Mouse (Mus musculus) kidney, adult 10 weeks (tissue): ENCODE measurements around the gene Tyms. TPM values are rescaled to one million over a fixed set of nuclear protein-coding genes. Genes with fewer than 3 reads are reported as not detected.

Experiments used
- polyA plus RNA-seq: library from polyadenylated mRNA; stranded (reverse); fragments of 350-450 nt; fragmentation: Illumina TruSeq; extraction: RNeasy Lipid Tissue Mini Kit (QIAGEN cat#74804); gene quantifications from one replicate; pipeline ENCODE4 v1.2.3, GENCODE M21; 2014; ENCODE audit warnings: low read depth, low replicate concordance

Tyms gene
- 34.7 TPM for polyA plus RNA-seq

GRCm38 (mm10) chr5:30072825-30073821 lies at the start of gene Tyms:
Tyms (minus strand) TSS chr5:30073617.

GRCm38 (mm10) chr5:30105668-30106300 lies 32.4 kb upstream of the Tyms start, which contains the start of gene 3110082J24Rik:
3110082J24Rik (minus strand) TSS chr5:30106086.

GRCm38 (mm10) chr5:30104841-30105667 lies 31.6 kb upstream of the Tyms start, which contains the start of gene Garem2:
Garem2 (plus strand) TSS chr5:30105161.

GRCm38 (mm10) chr5:30012726-30013503 lies 60.5 kb downstream of the Tyms start, which contains the start of gene Il6:
Il6 (plus strand) TSS chr5:30013114.

Other genes starting within 250 kb of the Tyms start
- not detected for gene Il6, start 60.5 kb downstream of the Tyms start, polyA plus RNA-seq
- gene Garem2, start 31.5 kb upstream of the Tyms start, polyA plus RNA-seq = not detected
- gene 3110082J24Rik, start 32.5 kb upstream of the Tyms start, polyA plus RNA-seq = not detected
- gene Hadha, start 81.5 kb upstream of the Tyms start, polyA plus RNA-seq = 314 TPM
- gene Hadhb, start 81.6 kb upstream of the Tyms start, polyA plus RNA-seq = 1,192 TPM
- not detected for gene Adgrf3, start 132.1 kb upstream of the Tyms start, polyA plus RNA-seq
- gene Selenoi, start 159.0 kb upstream of the Tyms start, polyA plus RNA-seq = 18.7 TPM
- gene Drc1, start 207.8 kb upstream of the Tyms start, polyA plus RNA-seq = not detected